Mouse (Mus musculus) spleen, adult 2 months (tissue): ENCODE results near the gene Itpk1.

Source experiments
- CTCF ChIP-seq: fragments of 200-500 bp; IDR thresholded peaks from 2 replicates; pipeline ENCODE4 v1.5.1; 2011; ENCODE audit warnings: mild to moderate bottlenecking, inconsistent platforms; ENCODE audit not compliant: insufficient read depth, insufficient read length, insufficient replicate concordance; ENCODE audit errors: extremely low read depth
- POLR2A ChIP-seq: fragments of 200-500 bp; IDR thresholded peaks from 2 replicates; pipeline ENCODE4 v1.6.1; 2011; ENCODE audit warnings: low read depth, low read length, inconsistent platforms

GRCm38 (mm10) chr12:102643316-102643715 lies 61.4 kb downstream of the Itpk1 start:
- TF ChIP-seq CTCF (no peak), POLR2A (no peak)
